Mouse (Mus musculus): ENCODE data around the gene Dlgap3.

DNA sequence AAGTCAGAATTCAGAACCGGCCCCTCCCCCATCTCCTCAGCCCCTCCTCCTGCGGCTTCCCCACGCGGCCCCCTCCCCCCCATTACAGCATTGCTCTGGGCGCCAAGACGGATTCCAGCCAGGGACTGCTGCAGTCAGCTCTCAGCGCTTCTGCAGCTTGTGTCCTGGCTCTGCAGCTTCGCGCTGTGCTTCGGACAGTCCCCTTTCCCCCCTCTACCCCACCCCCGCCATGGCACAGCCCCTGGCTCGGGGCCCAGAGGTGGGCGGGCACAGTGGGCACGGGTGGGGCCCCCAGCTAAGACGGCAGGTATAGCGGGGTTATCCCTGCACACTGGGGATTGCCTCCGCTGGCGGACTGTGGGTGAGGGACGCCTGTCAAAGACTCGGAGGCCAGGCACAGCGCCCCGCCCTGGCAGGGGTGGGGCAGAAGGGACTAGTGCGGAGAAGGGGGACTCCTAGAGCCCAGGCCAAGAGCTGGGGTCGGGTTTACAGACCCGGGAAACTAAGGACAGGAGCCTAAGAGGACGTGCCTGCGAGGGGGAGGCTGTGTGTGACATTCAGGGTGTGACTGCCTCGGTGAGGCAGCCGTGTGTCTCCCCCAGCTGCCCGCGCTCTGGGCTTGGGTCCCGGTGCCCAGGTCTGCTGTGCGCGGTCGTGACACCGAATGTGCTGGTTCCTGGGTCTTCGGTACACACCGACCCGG lies 642 bp upstream of the Dlgap3 start:
- TF ChIP-seq GATA1 (IDR thresholded peaks at IDR 0.05; ENCODE audit: low read length) = no peak
- TF ChIP-seq TAL1 (IDR thresholded peaks at IDR 0.05; ENCODE audit: low read length) = no peak
